Mouse (Mus musculus): ENCODE measurements at regions not wholly inside any gene's neighbourhood (a gene's known extent, or its start where the extent isn't known, plus 50 kb on each side); places are given as distances from the start of the nearest gene placed in this dataset.
A peak's percentile ranks its signal among the peaks of the same experiment; 100 is the strongest.

- ATAC-seq (ENCODE audit: low FRiP score), result peak; percentile 84
- no peaks in the 10 kb centered on the region for H3K27me3 ChIP-seq
- 70% methylated on average over 6 of the region's 6 CpGs for WGBS
- no peak overlapping the region for H3K4me2 ChIP-seq (replicated peaks)
- no peaks in the 10 kb centered on the region for H3K4me1 ChIP-seq
- no peaks in the 10 kb centered on the region for H3K9me3 ChIP-seq (replicated peaks)
- H3K4me3 ChIP-seq, result no peak overlapping the region
- H3K9ac ChIP-seq, result no peak overlapping the region
- H3K36me3 ChIP-seq, result no peaks in the 10 kb centered on the region
- H3K27ac ChIP-seq, result no peak overlapping the region
Measured at GRCm38 (mm10) chr4:64259348-64260187, 212.8 kb upstream of the Tnc start.

- no peak for ATAC-seq (ENCODE audit: low FRiP score)
- H3K27ac ChIP-seq, result no peak overlapping the region
- no peak overlapping the region for H3K4me2 ChIP-seq (replicated peaks)
- no peak overlapping the region for H3K4me3 ChIP-seq
- H3K4me1 ChIP-seq, result no peaks in the 10 kb centered on the region
- H3K36me3 ChIP-seq, result no peaks in the 10 kb centered on the region
- H3K27me3 ChIP-seq, result no peaks in the 10 kb centered on the region
- H3K9ac ChIP-seq, result no peak overlapping the region
- 39% methylated on average over 8 of the region's 8 CpGs for WGBS
- no peaks in the 10 kb centered on the region for H3K9me3 ChIP-seq (replicated peaks)
Measured at GRCm38 (mm10) chr4:64255253-64255652, 208.4 kb upstream of the Tnc start.

GRCm38 (mm10) chr4:64250691-64251090 lies 203.9 kb upstream of the Tnc start:
- Histone ChIP-seq H3K4me1 (no peaks in the 10 kb centered on the region), H3K9me3 (replicated peaks) (no peaks in the 10 kb centered on the region), H3K4me3 (no peak overlapping the region), H3K27ac (no peak overlapping the region), H3K4me2 (replicated peaks) (no peak overlapping the region), H3K27me3 (no peaks in the 10 kb centered on the region), H3K9ac (no peak overlapping the region), H3K36me3 (no peaks in the 10 kb centered on the region)
- WGBS, result 72% methylated on average over 5 of the region's 5 CpGs
- no peak for ATAC-seq (ENCODE audit: low FRiP score)

GRCm38 (mm10) chr4:64238196-64238740 lies 191.5 kb upstream of the Tnc start:
- no peak overlapping the region for H3K9ac ChIP-seq
- H3K4me3 ChIP-seq, result no peak overlapping the region
- H3K4me2 ChIP-seq (replicated peaks), result no peak overlapping the region
- ATAC-seq (ENCODE audit: low FRiP score), result no peak
- no peaks in the 10 kb centered on the region for H3K4me1 ChIP-seq
- H3K27me3 ChIP-seq, result no peaks in the 10 kb centered on the region
- 74% methylated on average over 5 of the region's 5 CpGs for WGBS
- H3K27ac ChIP-seq, result no peak overlapping the region
- no peaks in the 10 kb centered on the region for H3K36me3 ChIP-seq
- no peaks in the 10 kb centered on the region for H3K9me3 ChIP-seq (replicated peaks)

GRCm38 (mm10) chr4:64235534-64235933 lies 188.7 kb upstream of the Tnc start:
- no peak overlapping the region for H3K9ac ChIP-seq
- WGBS, result 78% methylated on average over 4 of the region's 4 CpGs
- no peak overlapping the region for H3K4me2 ChIP-seq (replicated peaks)
- H3K4me1 ChIP-seq, result no peaks in the 10 kb centered on the region
- no peak overlapping the region for H3K4me3 ChIP-seq
- no peaks in the 10 kb centered on the region for H3K9me3 ChIP-seq (replicated peaks)
- no peak overlapping the region for H3K27ac ChIP-seq
- no peaks in the 10 kb centered on the region for H3K36me3 ChIP-seq
- ATAC-seq (ENCODE audit: low FRiP score), result no peak
- no peaks in the 10 kb centered on the region for H3K27me3 ChIP-seq

- no peak overlapping the region for H3K9ac ChIP-seq
- no peaks in the 10 kb centered on the region for H3K4me1 ChIP-seq
- ATAC-seq (ENCODE audit: low FRiP score), result no peak
- no peaks in the 10 kb centered on the region for H3K9me3 ChIP-seq (replicated peaks)
- H3K36me3 ChIP-seq, result no peaks in the 10 kb centered on the region
- WGBS, result 40% methylated on average over 4 of the region's 4 CpGs
- no peak overlapping the region for H3K27ac ChIP-seq
- H3K4me3 ChIP-seq, result no peak overlapping the region
- no peak overlapping the region for H3K4me2 ChIP-seq (replicated peaks)
- no peaks in the 10 kb centered on the region for H3K27me3 ChIP-seq
Measured at GRCm38 (mm10) chr4:64232159-64232558, 185.3 kb upstream of the Tnc start.

GRCm38 (mm10) chr4:64228341-64228740 lies 181.5 kb upstream of the Tnc start:
- Histone ChIP-seq H3K27me3 (no peaks in the 10 kb centered on the region), H3K27ac (no peak overlapping the region), H3K9me3 (replicated peaks) (no peaks in the 10 kb centered on the region), H3K4me2 (replicated peaks) (no peak overlapping the region), H3K9ac (no peak overlapping the region), H3K4me1 (no peaks in the 10 kb centered on the region), H3K36me3 (no peaks in the 10 kb centered on the region), H3K4me3 (no peak overlapping the region)
- no peak for ATAC-seq (ENCODE audit: low FRiP score)
- 70% methylated on average over 3 of the region's 3 CpGs for WGBS

- Histone ChIP-seq H3K27me3 (no peaks in the 10 kb centered on the region), H3K4me2 (replicated peaks) (no peak overlapping the region), H3K36me3 (no peaks in the 10 kb centered on the region), H3K27ac (no peak overlapping the region), H3K4me1 (no peaks in the 10 kb centered on the region), H3K4me3 (no peak overlapping the region), H3K9me3 (replicated peaks) (no peaks in the 10 kb centered on the region), H3K9ac (no peak overlapping the region)
- ATAC-seq (ENCODE audit: low FRiP score), result no peak
Measured at GRCm38 (mm10) chr4:64226635-64227034, 179.8 kb upstream of the Tnc start.

- no peaks in the 10 kb centered on the region for H3K36me3 ChIP-seq
- H3K27ac ChIP-seq, result no peak overlapping the region
- no peaks in the 10 kb centered on the region for H3K27me3 ChIP-seq
- WGBS, result 88% methylated on average over 5 of the region's 5 CpGs
- no peak overlapping the region for H3K4me3 ChIP-seq
- no peak overlapping the region for H3K4me2 ChIP-seq (replicated peaks)
- no peak overlapping the region for H3K9ac ChIP-seq
- H3K9me3 ChIP-seq (replicated peaks), result no peaks in the 10 kb centered on the region
- ATAC-seq (ENCODE audit: low FRiP score), result no peak
- H3K4me1 ChIP-seq, result no peaks in the 10 kb centered on the region
Measured at GRCm38 (mm10) chr4:64224918-64225317, 178.1 kb upstream of the Tnc start.

- Histone ChIP-seq H3K4me1 (no peaks in the 10 kb centered on the region), H3K4me2 (replicated peaks) (no peak overlapping the region), H3K9me3 (replicated peaks) (no peaks in the 10 kb centered on the region), H3K4me3 (no peak overlapping the region), H3K9ac (no peak overlapping the region), H3K27me3 (no peaks in the 10 kb centered on the region), H3K36me3 (no peaks in the 10 kb centered on the region), H3K27ac (no peak overlapping the region)
- WGBS, result 85% methylated on average over 2 of the region's 2 CpGs
- ATAC-seq (ENCODE audit: low FRiP score), result no peak
Measured at GRCm38 (mm10) chr4:64219802-64220201, 173.0 kb upstream of the Tnc start.

GRCm38 (mm10) chr4:64207118-64207868 lies 160.5 kb upstream of the Tnc start:
- H3K4me2 ChIP-seq (replicated peaks), result no peak overlapping the region
- H3K9me3 ChIP-seq (replicated peaks), result no peaks in the 10 kb centered on the region
- ATAC-seq (ENCODE audit: low FRiP score), result peak; percentile 84
- no peak overlapping the region for H3K9ac ChIP-seq
- H3K36me3 ChIP-seq, result no peaks in the 10 kb centered on the region
- H3K4me1 ChIP-seq, result no peaks in the 10 kb centered on the region
- no peak overlapping the region for H3K27ac ChIP-seq
- H3K27me3 ChIP-seq, result no peaks in the 10 kb centered on the region
- H3K4me3 ChIP-seq, result no peak overlapping the region
- WGBS, result 41% methylated on average over 8 of the region's 8 CpGs

GRCm38 (mm10) chr4:64200808-64201190 lies 154.0 kb upstream of the Tnc start:
- no peaks in the 10 kb centered on the region for H3K27me3 ChIP-seq
- WGBS, result 85% methylated on average over 3 of the region's 3 CpGs
- H3K36me3 ChIP-seq, result no peaks in the 10 kb centered on the region
- no peaks in the 10 kb centered on the region for H3K9me3 ChIP-seq (replicated peaks)
- no peak overlapping the region for H3K27ac ChIP-seq
- no peak overlapping the region for H3K4me3 ChIP-seq
- no peak overlapping the region for H3K4me2 ChIP-seq (replicated peaks)
- no peaks in the 10 kb centered on the region for H3K4me1 ChIP-seq
- no peak overlapping the region for H3K9ac ChIP-seq
- no peak for ATAC-seq (ENCODE audit: low FRiP score)
